Mouse (Mus musculus): ENCODE results near the gene Kif26a. TPM values are rescaled to one million over a fixed set of nuclear protein-coding genes. Genes with fewer than 3 reads are reported as not detected.

The Kif26a gene
- total and polyA plus RNA-seq, 2 experiments from 2014 or later = 2.8 to 26.0 TPM

GRCm38 (mm10) chr12:112200045-112200444 lies 54.0 kb downstream of the Kif26a start:
- DNase-seq (ENCODE audit: low spot score) (peak; percentile 33), ATAC-seq (ENCODE audit: insufficient read depth, low read depth) (peak; percentile 55)
- no peaks in the 10 kb centered on the region for H3K4me1 ChIP-seq (ENCODE audit: control insufficient read depth, insufficient read depth)
- no peak overlapping the region for H3K27ac ChIP-seq (ENCODE audit: low read depth)
- H3K9ac ChIP-seq (replicated peaks; ENCODE audit: low read depth, low read length) = no peak overlapping the region
- TF ChIP-seq EP300 (IDR thresholded peaks at IDR 0.05; ENCODE audit: low read depth) (no peak), CTCF (IDR thresholded peaks at IDR 0.05; ENCODE audit: low read depth) (no peak; the same call in 1 of the 2 replicates)
- no peaks in the 10 kb centered on the region for H3K9me3 ChIP-seq (replicated peaks; ENCODE audit: control insufficient read depth, low read length)
- no peak overlapping the region for H3K4me2 ChIP-seq (ENCODE audit: low read depth, low read length)
- H3K36me3 ChIP-seq (replicated peaks; ENCODE audit: control insufficient read depth, insufficient read depth, low read length) = no peaks in the 10 kb centered on the region
- WGBS = 36% methylated on average over 2 of the region's 2 CpGs
- H3K27me3 ChIP-seq (ENCODE audit: control insufficient read depth, insufficient read depth, low read length) = no peaks in the 10 kb centered on the region
- H3K4me3 ChIP-seq (ENCODE audit: low read depth, low read length) = no peak overlapping the region

- no peaks in the 10 kb centered on the region for H3K36me3 ChIP-seq (replicated peaks; ENCODE audit: control insufficient read depth, insufficient read depth, low read length)
- no peak overlapping the region for H3K27ac ChIP-seq (ENCODE audit: low read depth)
- H3K27me3 ChIP-seq (ENCODE audit: control insufficient read depth, insufficient read depth, low read length) = no peaks in the 10 kb centered on the region
- H3K4me2 ChIP-seq (ENCODE audit: low read depth, low read length) = no peak overlapping the region
- WGBS = 68% methylated on average over 2 of the region's 2 CpGs
- no peak overlapping the region for H3K9ac ChIP-seq (replicated peaks; ENCODE audit: low read depth, low read length)
- TF ChIP-seq EP300 (IDR thresholded peaks at IDR 0.05; ENCODE audit: low read depth) (no peak), CTCF (IDR thresholded peaks at IDR 0.05; ENCODE audit: low read depth) (no peak)
- H3K4me1 ChIP-seq (ENCODE audit: control insufficient read depth, insufficient read depth) = no peaks in the 10 kb centered on the region
- no peaks in the 10 kb centered on the region for H3K9me3 ChIP-seq (replicated peaks; ENCODE audit: control insufficient read depth, low read length)
- DNase-seq (ENCODE audit: low spot score) = no peak
- H3K4me3 ChIP-seq (ENCODE audit: low read depth, low read length) = no peak overlapping the region
- ATAC-seq (ENCODE audit: insufficient read depth, low read depth) = no peak
Measured at GRCm38 (mm10) chr12:112207163-112207562, 61.2 kb downstream of the Kif26a start.

GRCm38 (mm10) chr12:112207734-112208133 lies 61.7 kb downstream of the Kif26a start:
- Histone ChIP-seq H3K9me3 (replicated peaks; ENCODE audit: control insufficient read depth, low read length) (no peaks in the 10 kb centered on the region), H3K27me3 (ENCODE audit: control insufficient read depth, insufficient read depth, low read length) (no peaks in the 10 kb centered on the region), H3K4me1 (ENCODE audit: control insufficient read depth, insufficient read depth) (no peaks in the 10 kb centered on the region), H3K4me3 (ENCODE audit: low read depth, low read length) (no peak overlapping the region), H3K4me2 (ENCODE audit: low read depth, low read length) (no peak overlapping the region), H3K27ac (ENCODE audit: low read depth) (no peak overlapping the region), H3K9ac (replicated peaks; ENCODE audit: low read depth, low read length) (no peak overlapping the region), H3K36me3 (replicated peaks; ENCODE audit: control insufficient read depth, insufficient read depth, low read length) (no peaks in the 10 kb centered on the region)
- DNase-seq (ENCODE audit: low spot score) = no peak
- WGBS = 75% methylated on average over 4 of the region's 4 CpGs
- no peak for ATAC-seq (ENCODE audit: insufficient read depth, low read depth)
- TF ChIP-seq CTCF (IDR thresholded peaks at IDR 0.05; ENCODE audit: low read depth) (no peak), EP300 (IDR thresholded peaks at IDR 0.05; ENCODE audit: low read depth) (no peak)

GRCm38 (mm10) chr12:112210622-112211021 lies 64.6 kb downstream of the Kif26a start:
- ATAC-seq (ENCODE audit: insufficient read depth, low read depth) = no peak
- no peaks in the 10 kb centered on the region for H3K9me3 ChIP-seq (replicated peaks; ENCODE audit: control insufficient read depth, low read length)
- H3K4me3 ChIP-seq (ENCODE audit: low read depth, low read length) = no peak overlapping the region
- no peak for TF ChIP-seq CTCF (IDR thresholded peaks at IDR 0.05; ENCODE audit: low read depth)
- no peak for TF ChIP-seq EP300 (IDR thresholded peaks at IDR 0.05; ENCODE audit: low read depth)
- H3K4me1 ChIP-seq (ENCODE audit: control insufficient read depth, insufficient read depth) = no peaks in the 10 kb centered on the region
- H3K27me3 ChIP-seq (ENCODE audit: control insufficient read depth, insufficient read depth, low read length) = no peaks in the 10 kb centered on the region
- no peaks in the 10 kb centered on the region for H3K36me3 ChIP-seq (replicated peaks; ENCODE audit: control insufficient read depth, insufficient read depth, low read length)
- WGBS = 43% methylated on average over 12 of the region's 13 CpGs
- no peak overlapping the region for H3K9ac ChIP-seq (replicated peaks; ENCODE audit: low read depth, low read length)
- DNase-seq (ENCODE audit: low spot score) = no peak
- no peak overlapping the region for H3K27ac ChIP-seq (ENCODE audit: low read depth)
- no peak overlapping the region for H3K4me2 ChIP-seq (ENCODE audit: low read depth, low read length)

GRCm38 (mm10) chr12:112214441-112214857 lies 68.4 kb downstream of the Kif26a start:
- DNase-seq (ENCODE audit: low spot score) (no peak), ATAC-seq (ENCODE audit: insufficient read depth, low read depth) (no peak)
- no peak overlapping the region for H3K4me2 ChIP-seq (ENCODE audit: low read depth, low read length)
- H3K4me1 ChIP-seq (ENCODE audit: control insufficient read depth, insufficient read depth) = no peaks in the 10 kb centered on the region
- H3K36me3 ChIP-seq (replicated peaks; ENCODE audit: control insufficient read depth, insufficient read depth, low read length) = no peaks in the 10 kb centered on the region
- no peak overlapping the region for H3K27ac ChIP-seq (ENCODE audit: low read depth)
- no peak overlapping the region for H3K9ac ChIP-seq (replicated peaks; ENCODE audit: low read depth, low read length)
- H3K4me3 ChIP-seq (ENCODE audit: low read depth, low read length) = no peak overlapping the region
- H3K27me3 ChIP-seq (ENCODE audit: control insufficient read depth, insufficient read depth, low read length) = no peaks in the 10 kb centered on the region
- no peaks in the 10 kb centered on the region for H3K9me3 ChIP-seq (replicated peaks; ENCODE audit: control insufficient read depth, low read length)
- WGBS = 61% methylated on average over 13 of the region's 13 CpGs
- TF ChIP-seq EP300 (IDR thresholded peaks at IDR 0.05; ENCODE audit: low read depth) = no peak

GRCm38 (mm10) chr12:112215545-112215944 lies 69.5 kb downstream of the Kif26a start:
- Histone ChIP-seq H3K4me1 (ENCODE audit: control insufficient read depth, insufficient read depth) (no peaks in the 10 kb centered on the region), H3K9me3 (replicated peaks; ENCODE audit: control insufficient read depth, low read length) (no peaks in the 10 kb centered on the region), H3K4me2 (ENCODE audit: low read depth, low read length) (no peak overlapping the region), H3K36me3 (replicated peaks; ENCODE audit: control insufficient read depth, insufficient read depth, low read length) (no peaks in the 10 kb centered on the region), H3K9ac (replicated peaks; ENCODE audit: low read depth, low read length) (no peak overlapping the region), H3K27ac (ENCODE audit: low read depth) (no peak overlapping the region), H3K27me3 (ENCODE audit: control insufficient read depth, insufficient read depth, low read length) (no peaks in the 10 kb centered on the region), H3K4me3 (ENCODE audit: low read depth, low read length) (no peak overlapping the region)
- ATAC-seq (ENCODE audit: insufficient read depth, low read depth) (no peak), DNase-seq (ENCODE audit: low spot score) (no peak)
- TF ChIP-seq EP300 (IDR thresholded peaks at IDR 0.05; ENCODE audit: low read depth) (no peak), CTCF (IDR thresholded peaks at IDR 0.05; ENCODE audit: low read depth) (no peak)
- WGBS = 81% methylated on average over 7 of the region's 7 CpGs
